Mouse (Mus musculus) frontal cortex, postnatal 10 days (tissue): Measurements from ENCODE around the gene Dbr1.

Source experiments
- DNase-seq, 2 experiments: peaks; one replicate each; pipeline ENCODE4 v3.0.0; 2022; ENCODE audit warnings: low spot score in 2 of 2, mixed read lengths in 1 of 2

Gene Dbr1

DNA sequence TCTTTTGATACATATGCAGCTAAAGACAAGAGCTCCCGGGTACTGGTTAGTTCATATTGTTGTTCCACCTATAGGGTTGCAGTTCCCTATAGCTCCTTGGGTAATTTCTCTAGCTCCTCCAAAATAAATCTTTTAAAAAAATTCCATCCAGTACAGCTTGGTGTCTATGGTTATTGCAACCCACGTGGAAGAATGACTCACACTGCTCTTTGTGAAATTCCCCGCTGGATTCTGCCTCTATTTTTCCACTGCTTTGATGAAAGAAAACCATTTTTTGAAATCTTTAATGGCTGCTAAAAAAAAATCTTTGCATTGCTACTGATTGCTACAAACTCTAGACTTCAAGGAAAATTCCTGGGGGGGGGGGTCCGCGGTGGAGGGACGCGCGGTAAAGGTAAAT, 44.1 kb downstream of the Dbr1 start:
- no peak for DNase-seq

DNA sequence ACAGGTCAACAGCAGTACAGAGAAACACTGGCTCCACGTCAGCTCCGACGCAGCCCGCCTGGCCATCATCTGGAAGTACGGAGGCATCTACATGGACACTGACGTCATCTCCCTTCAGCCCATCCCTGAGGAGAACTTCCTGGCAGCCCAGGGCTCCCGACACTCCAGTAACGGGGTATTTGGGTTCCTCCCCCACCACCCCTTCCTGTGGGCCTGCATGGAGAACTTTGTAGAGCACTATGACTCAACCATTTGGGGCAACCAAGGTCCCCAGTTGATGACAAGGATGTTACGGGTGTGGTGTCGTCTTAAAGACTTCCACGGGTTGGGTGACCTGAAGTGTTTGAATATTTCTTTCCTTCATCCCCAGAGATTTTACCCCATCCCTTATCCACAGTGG, 44.6 kb downstream of the Dbr1 start:
- no peak for DNase-seq

DNA sequence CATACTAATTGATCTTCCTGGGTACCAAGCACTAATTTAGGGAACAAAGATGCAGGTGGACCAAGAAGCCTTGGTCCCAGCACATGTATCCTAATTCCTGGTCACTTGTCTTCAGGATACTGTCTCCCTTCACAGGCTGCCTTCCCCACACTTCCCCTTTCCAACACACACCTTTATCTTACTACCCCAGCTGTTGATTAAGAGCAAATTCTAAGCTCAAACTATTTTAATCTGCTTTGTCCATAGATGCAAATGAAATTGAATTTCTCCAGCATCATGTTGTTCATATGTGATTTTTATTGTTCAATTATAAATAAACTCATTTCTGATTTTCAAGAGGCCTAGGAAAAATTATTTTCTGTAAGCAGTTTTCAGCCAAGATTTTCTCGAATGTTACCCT, 46.4 kb downstream of the Dbr1 start:
- DNase-seq, result no peak

DNA sequence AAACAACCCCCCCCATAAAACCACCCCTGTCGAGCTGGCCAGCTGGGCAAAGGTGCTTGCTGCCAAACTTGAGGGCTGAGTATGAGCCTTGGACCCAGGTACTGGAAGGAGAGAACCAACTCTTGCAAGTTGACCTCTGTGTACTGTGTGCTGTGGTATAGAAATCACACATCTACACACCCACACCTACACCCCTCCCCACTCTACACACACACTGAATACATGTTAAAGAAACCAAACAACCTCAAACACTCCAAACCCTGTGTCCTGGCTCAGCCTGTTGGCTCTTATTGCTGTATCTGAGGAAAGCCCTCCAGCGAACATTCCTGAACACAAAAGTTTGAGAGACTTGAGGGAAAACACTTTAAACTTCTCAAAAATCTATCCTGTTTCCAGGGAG, 47.4 kb downstream of the Dbr1 start:
- DNase-seq, result no peak

DNA sequence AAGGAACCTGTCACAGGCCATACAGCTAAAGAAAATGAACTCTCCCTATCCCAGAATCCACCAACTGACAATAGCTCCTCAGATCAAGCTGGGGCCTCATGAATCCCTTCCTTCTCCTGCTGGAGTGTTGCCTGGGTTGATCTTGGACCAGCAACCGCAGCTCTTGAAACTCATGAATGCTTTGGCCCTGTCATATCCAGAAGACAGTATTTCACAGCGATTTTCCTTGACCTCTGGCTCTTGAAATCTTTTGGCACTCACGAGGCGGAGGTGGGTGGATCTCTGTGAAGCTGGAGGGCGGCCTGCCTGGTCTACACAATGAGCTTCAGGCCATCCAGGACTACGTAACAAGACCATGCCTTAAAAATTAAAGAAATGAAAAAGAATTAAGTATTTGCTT, 48.5 kb downstream of the Dbr1 start:
- no peak for DNase-seq

DNA sequence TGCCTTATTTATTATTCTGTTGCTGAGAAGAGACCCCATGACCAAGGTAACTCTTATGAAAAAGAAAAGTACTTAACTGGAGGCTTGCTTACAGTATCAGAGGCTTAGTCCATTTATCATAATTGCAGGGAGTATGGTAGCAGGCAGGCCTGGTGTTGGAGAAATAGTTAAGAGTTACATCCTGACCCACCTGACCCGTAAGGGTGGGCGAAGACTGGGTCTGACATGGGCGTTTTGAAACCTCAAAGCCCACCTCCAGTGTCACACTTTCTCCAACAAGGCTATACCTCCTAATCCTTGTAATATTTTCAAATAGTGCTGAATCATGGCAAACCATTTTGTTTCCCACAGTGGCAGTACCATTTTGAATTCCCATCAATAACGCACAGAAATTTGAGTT, 53.0 kb downstream of the Dbr1 start:
- no peak for DNase-seq

DNA sequence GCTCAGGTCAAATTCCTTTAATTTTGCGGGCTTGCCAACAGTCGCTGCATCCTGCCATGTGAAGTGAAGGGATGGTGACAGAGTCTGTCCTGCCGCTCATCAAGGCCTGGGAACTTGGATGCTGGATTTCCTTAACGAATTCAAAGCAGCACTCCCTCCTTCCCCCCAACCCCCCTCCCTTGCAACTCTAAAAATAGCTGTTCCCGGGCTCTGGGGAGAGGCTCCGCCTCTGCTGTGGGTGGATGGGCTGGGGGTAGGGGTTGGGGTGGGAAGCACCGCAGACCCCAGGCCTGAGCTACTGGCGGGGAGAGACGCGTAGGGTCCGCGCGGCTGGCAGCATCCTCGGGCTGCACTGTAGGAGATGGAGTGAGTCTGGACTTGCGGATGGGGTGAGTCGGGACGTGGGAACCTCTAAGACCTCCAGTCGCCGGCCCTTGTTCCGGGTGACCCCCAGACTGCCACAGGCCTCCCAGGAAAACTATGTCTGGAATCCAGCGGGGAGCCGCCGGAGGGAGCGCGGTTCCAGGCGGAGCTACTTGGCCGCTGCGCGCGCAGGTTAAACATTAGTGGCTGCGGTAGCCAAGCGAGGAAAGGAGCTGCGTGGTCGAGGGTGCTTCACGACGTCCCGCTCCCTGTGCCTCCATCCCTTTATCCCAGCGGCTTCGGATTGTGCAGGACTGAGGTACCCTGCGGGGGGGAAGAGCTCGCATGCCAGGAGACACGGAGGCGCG, 53.8 kb downstream of the Dbr1 start, which contains the start of gene Dzip1l:
Gene Dzip1l, plus strand, starts transcription at position 216 of the 731 bp plus-strand sequence.
- DNase-seq, result peak; percentile 68 to 77

DNA sequence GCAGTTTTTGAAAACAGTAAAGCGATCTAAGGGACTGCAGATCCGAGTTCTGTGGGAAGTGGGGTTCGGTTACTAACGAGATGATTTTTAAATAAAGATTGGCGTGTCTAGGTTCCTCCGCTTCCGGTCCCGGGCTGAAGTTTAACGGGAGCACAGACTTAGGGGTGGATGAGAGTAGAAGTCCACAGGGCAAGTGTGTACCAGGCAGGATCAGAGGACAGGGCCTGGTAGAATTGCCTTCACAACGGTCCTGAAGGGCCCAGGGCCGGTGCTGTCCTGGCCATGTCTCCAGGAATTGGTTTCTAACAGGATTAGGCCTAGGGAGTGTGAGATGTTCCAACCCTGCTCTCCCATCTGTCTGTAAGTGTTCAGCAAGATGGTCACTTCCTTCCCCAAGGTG, 54.5 kb downstream of the Dbr1 start:
- DNase-seq, result no peak

DNA sequence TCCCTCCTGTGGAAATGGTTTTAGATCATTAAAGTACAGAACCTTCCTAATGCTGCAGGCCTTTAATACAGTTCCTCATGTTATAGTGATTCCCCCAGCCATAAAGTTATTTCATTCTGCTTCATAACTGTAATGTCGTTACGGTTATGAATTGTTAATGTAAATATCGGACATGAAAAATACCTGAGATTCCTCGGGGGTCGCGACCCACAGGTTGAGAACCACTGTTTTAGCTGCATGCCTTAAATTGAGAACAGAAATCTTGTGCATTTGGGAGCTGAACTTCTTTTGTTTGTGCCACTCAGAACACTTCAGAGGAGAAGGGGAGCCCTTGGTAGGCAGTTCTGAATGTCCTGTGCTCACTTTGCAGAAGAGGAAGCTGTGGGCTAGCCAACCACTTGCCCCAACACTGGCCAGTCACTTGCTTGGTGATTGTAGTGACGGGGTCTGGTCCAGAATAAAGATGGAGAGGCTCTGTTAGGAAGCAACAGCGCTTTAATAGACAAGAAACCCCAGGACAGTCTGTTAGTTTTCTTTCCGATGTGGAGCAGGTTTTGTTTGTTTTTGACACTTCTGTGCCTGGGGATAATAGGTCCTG, 55.0 kb downstream of the Dbr1 start:
- no peak for DNase-seq

DNA sequence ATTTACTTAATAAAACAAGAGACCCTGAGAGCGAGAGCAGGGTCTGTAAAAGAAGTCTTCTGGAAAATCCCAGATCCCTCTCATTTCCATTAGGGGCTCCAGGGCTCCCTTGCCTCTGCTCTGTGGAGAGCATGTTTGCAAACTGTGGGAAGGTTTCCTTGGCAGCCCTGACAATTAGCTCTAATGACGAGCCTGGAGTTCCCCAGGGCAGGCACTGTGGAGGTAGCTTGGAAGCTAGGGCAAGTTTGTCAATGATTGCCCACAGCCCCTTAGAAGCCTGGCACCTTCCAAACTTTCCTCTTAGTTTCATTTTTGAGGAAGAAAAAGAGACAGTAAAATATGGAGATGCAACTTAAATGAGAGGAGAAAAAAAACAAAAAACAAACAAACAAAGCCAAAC, 56.2 kb downstream of the Dbr1 start:
- DNase-seq, result peak in 1 of 2 experiments; percentile 32

DNA sequence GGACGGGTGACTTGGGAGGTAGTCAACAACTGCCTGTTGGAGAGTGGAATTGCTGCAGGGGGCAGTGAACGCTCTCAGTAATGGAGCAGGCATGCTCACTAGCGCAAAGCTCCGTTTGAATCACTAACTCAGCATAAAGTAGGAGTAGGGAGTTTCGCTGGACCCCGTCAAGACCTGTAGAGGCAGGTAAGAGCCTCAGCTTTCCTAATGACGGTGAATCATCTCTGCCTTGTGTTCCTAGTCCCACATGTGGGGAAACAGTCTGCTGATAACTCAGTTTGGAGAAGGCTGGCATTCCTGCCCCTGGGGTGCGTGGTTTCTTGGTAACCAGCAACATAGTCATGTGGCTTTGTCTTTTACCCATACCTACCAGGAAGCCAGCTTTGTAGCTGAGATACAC, 56.7 kb downstream of the Dbr1 start:
- DNase-seq, result no peak
